Comparison of ENCODE assay signal across 9 mouse cellular contexts in genomic region chr1:87922666-87923065, GRCm38 (mm10).
DNase-seq lines count a peak whose midpoint lies in the region; ATAC-seq and TF ChIP-seq lines count a peak whose summit lies in the region.
"Had no signal": no experiment of that assay in that cellular context is flagged by ENCODE, and none has a peak within 500 bp of the region (broad histone marks: within the 10 kb centered on the region; RNA-seq: fewer than 3 reads in every experiment).

No protein-coding gene starts in this region.

- peak in 1 of 2 experiments; percentile 23 for DNase-seq in heart, adult 2 months
- peak; percentile 45 for DNase-seq in right cerebral cortex, adult 18-20 months
- DNase-seq in right cerebral cortex, postnatal 36 days (ENCODE audit: low spot score in 2 of 2) = no peak
- peak; percentile 69 for DNase-seq in brain, adult 2 months (ENCODE audit: low read depth, low spot score)
- peak; percentile 61 to 68 for DNase-seq in kidney, postnatal 4 days
- peak; percentile 58 for DNase-seq in stomach, postnatal 0 days (ENCODE audit: low spot score)
- DNase-seq in left cerebral cortex, adult 11 months (ENCODE audit: low spot score) = no peak

- no peak for ATAC-seq in heart, embryonic 11.5 days (replicated peaks; ENCODE audit: insufficient number of reproducible peaks, low FRiP score, low TSS enrichment)
- no peak for ATAC-seq in stomach, postnatal 0 days (ENCODE audit: low FRiP score, low TSS enrichment)

- H3K9ac ChIP-seq in heart, adult 2 months (ENCODE audit: low read depth, low read length) = no peak overlapping the region
- H3K9ac ChIP-seq in heart, embryonic 11.5 days (ENCODE audit: low read depth, low read length) = no peak overlapping the region
- no peak overlapping the region for H3K9ac ChIP-seq in stomach, postnatal 0 days (ENCODE audit: low read length)
- H3K9ac ChIP-seq: limb, embryonic 13.5 days had no signal

- H3K27me3 ChIP-seq in heart, adult 2 months (ENCODE audit: control insufficient read depth, insufficient read depth, low read length) = no peaks in the 10 kb centered on the region
- no peaks in the 10 kb centered on the region for H3K27me3 ChIP-seq in heart, embryonic 11.5 days (ENCODE audit: control insufficient read depth, insufficient read depth, low read length)
- H3K27me3 ChIP-seq in stomach, postnatal 0 days (ENCODE audit: control insufficient read depth, insufficient read depth, low read length) = no peaks in the 10 kb centered on the region
- H3K27me3 ChIP-seq: limb, embryonic 13.5 days had no signal

- H3K36me3 ChIP-seq in heart, adult 2 months (ENCODE audit: control insufficient read depth, insufficient read depth, low read length) = no peaks in the 10 kb centered on the region
- peaks cover 22% of the 10 kb centered on the region for H3K36me3 ChIP-seq in heart, embryonic 11.5 days (ENCODE audit: control insufficient read depth, insufficient read depth, low read length)
- peaks cover 18% of the 10 kb centered on the region for H3K36me3 ChIP-seq in stomach, postnatal 0 days (ENCODE audit: control insufficient read depth, insufficient read depth, low read length)

- TF ChIP-seq EP300 in heart, adult 2 months (IDR thresholded peaks at IDR 0.05; ENCODE audit: insufficient read depth, low read depth, low read length) = no peak
- TF ChIP-seq EP300 in stomach, postnatal 0 days (optimal IDR thresholded peaks at IDR 0.05) = no peak

- TF ChIP-seq POLR2A in heart, adult 2 months (IDR thresholded peaks at IDR 0.05; ENCODE audit: insufficient read depth, low read depth, low read length) = no peak

- WGBS in heart, adult 2 months = 12% methylated on average over 1 of the region's 1 CpGs
- 56% methylated on average over 1 of the region's 1 CpGs for WGBS in heart, embryonic 11.5 days (ENCODE audit: insufficient replicate concordance)
- 33% methylated on average over 1 of the region's 1 CpGs for WGBS in stomach, postnatal 0 days

- intact Hi-C loops in heart, adult 2 months (cut with DNase I) = loop anchor here (2.0 to 5.0 kb wide), 3 partner anchors 96 to 155 kb away; no protein-coding TSS in a partner anchor

- no peaks in the 10 kb centered on the region for H3K9me3 ChIP-seq in heart, embryonic 11.5 days (replicated peaks; ENCODE audit: control insufficient read depth, low read length)
- H3K9me3 ChIP-seq in stomach, postnatal 0 days (ENCODE audit: control insufficient read depth, low read length) = no peaks in the 10 kb centered on the region
- H3K9me3 ChIP-seq: limb, embryonic 13.5 days had no signal

- no peak overlapping the region for H3K4me3 ChIP-seq in heart, adult 2 months
- H3K4me3 ChIP-seq in heart, embryonic 11.5 days (ENCODE audit: low read depth, low read length) = no peak overlapping the region
- no peak overlapping the region for H3K4me3 ChIP-seq in stomach, postnatal 0 days (ENCODE audit: low read depth, low read length)
- H3K4me3 ChIP-seq: limb, embryonic 13.5 days had no signal

- H3K79me2 ChIP-seq in heart, adult 2 months (replicated peaks; ENCODE audit: control insufficient read depth, insufficient read depth, low read length) = no peaks in the 10 kb centered on the region

- TF ChIP-seq CTCF in heart, adult 2 months (IDR thresholded peaks at IDR 0.05) = peak; percentile 85
- peak; percentile 81 for TF ChIP-seq CTCF in stomach, postnatal 0 days (IDR thresholded peaks at IDR 0.05; ENCODE audit: low read depth)

- H3K27ac ChIP-seq in heart, adult 2 months = no peak overlapping the region
- H3K27ac ChIP-seq in heart, embryonic 11.5 days (ENCODE audit: low read depth, low read length) = no peak overlapping the region
- no peak overlapping the region for H3K27ac ChIP-seq in stomach, postnatal 0 days (replicated peaks)
- H3K27ac ChIP-seq: limb, embryonic 13.5 days had no signal

- H3K4me1 ChIP-seq in heart, adult 2 months (ENCODE audit: control insufficient read depth, insufficient read depth, low read length) = no peaks in the 10 kb centered on the region
- no peaks in the 10 kb centered on the region for H3K4me1 ChIP-seq in heart, embryonic 11.5 days (ENCODE audit: control insufficient read depth, insufficient read depth, low read length)
- no peaks in the 10 kb centered on the region for H3K4me1 ChIP-seq in stomach, postnatal 0 days (replicated peaks; ENCODE audit: control insufficient read depth, insufficient read depth)
- H3K4me1 ChIP-seq: limb, embryonic 13.5 days had no signal

- no peak overlapping the region for H3K4me2 ChIP-seq in heart, embryonic 11.5 days
- no peak overlapping the region for H3K4me2 ChIP-seq in stomach, postnatal 0 days (replicated peaks; ENCODE audit: low read depth)
- H3K4me2 ChIP-seq: limb, embryonic 13.5 days had no signal

Comparison
In these comparisons a context has a peak if more than half of its experiments do, and no peak if none do; other contexts are left out.
1. DNase-seq: peak in right cerebral cortex, adult 18-20 months (single experiment), brain, adult 2 months (single experiment), kidney, postnatal 4 days (2 of 2) and stomach, postnatal 0 days (single experiment); none in right cerebral cortex, postnatal 36 days (0 of 2) and left cerebral cortex, adult 11 months (single experiment).